Mouse (Mus musculus): ENCODE measurements around the gene Tprn. TPM values are rescaled to one million over a fixed set of nuclear protein-coding genes. Genes with fewer than 3 reads are reported as not detected.

The Tprn gene
- polyA plus RNA-seq, 1 experiment from 2014 or later: 10.0 TPM

DNA sequence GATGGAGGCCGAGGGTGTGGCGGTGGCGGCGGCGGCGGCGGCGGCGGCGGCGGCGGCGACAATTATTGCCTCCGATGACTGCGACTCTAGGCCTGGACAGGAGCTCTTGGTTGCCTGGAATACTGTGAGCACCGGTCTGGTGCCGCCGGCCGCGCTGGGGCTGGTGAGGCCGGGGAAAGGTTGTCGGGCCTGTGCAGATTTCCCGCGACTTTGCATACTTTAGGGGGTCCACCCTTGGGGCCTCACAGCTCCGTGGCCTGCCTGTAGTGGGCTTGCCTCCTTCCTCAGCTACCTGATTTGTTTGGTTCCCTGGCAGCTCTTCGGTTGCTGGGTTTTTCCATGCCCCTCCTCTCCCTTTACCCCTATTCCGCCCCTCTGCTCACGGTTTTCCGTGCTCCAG is 10.1 kb downstream of the Tprn start:
- H3K27me3 ChIP-seq: no peaks in the 10 kb centered on the region
- 1% methylated on average over 29 of the region's 29 CpGs for WGBS
- H3K4me2 ChIP-seq: peak overlapping the region; percentile 93
- no peak overlapping the region for H3K27ac ChIP-seq
- peaks cover 76% of the 10 kb centered on the region for H3K36me3 ChIP-seq (replicated peaks)
- peak overlapping the region; percentile 73 for H3K4me3 ChIP-seq (replicated peaks)
- peaks cover 30% of the 10 kb centered on the region for H3K4me1 ChIP-seq
- no peaks in the 10 kb centered on the region for H3K9me3 ChIP-seq
- peak; percentile 68; the same call in 1 of the 2 replicates for ATAC-seq (ENCODE audit: low FRiP score)
- peak overlapping the region; percentile 90 for H3K9ac ChIP-seq

DNA sequence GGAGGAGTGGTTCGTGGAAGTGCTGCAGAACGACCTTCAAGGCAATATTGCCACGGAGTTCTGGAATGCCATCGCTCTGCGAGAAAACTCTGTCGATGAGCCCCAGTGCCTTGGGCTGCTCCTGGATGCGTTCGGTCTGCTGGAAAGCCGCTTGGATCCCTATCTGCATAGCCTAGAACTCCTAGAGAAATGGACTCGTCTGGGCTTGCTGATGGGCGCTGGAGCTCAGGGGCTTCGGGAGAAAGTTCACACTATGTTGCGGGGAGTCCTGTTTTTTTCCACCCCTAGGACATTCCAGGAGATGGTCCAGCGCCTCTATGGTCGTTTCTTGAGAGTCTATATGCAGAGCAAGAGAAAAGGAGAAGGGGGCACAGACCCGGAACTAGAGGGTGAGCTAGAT is 10.6 kb downstream of the Tprn start:
- WGBS: 39% methylated on average over 16 of the region's 16 CpGs
- H3K36me3 ChIP-seq (replicated peaks): peaks cover 76% of the 10 kb centered on the region
- H3K4me3 ChIP-seq (replicated peaks): peak overlapping the region; percentile 73
- H3K4me1 ChIP-seq: peaks cover 29% of the 10 kb centered on the region
- no peak overlapping the region for H3K27ac ChIP-seq
- H3K27me3 ChIP-seq: no peaks in the 10 kb centered on the region
- peak overlapping the region; percentile 93 for H3K4me2 ChIP-seq
- peak overlapping the region; percentile 90 for H3K9ac ChIP-seq
- no peaks in the 10 kb centered on the region for H3K9me3 ChIP-seq
- no peak for ATAC-seq (ENCODE audit: low FRiP score)

DNA sequence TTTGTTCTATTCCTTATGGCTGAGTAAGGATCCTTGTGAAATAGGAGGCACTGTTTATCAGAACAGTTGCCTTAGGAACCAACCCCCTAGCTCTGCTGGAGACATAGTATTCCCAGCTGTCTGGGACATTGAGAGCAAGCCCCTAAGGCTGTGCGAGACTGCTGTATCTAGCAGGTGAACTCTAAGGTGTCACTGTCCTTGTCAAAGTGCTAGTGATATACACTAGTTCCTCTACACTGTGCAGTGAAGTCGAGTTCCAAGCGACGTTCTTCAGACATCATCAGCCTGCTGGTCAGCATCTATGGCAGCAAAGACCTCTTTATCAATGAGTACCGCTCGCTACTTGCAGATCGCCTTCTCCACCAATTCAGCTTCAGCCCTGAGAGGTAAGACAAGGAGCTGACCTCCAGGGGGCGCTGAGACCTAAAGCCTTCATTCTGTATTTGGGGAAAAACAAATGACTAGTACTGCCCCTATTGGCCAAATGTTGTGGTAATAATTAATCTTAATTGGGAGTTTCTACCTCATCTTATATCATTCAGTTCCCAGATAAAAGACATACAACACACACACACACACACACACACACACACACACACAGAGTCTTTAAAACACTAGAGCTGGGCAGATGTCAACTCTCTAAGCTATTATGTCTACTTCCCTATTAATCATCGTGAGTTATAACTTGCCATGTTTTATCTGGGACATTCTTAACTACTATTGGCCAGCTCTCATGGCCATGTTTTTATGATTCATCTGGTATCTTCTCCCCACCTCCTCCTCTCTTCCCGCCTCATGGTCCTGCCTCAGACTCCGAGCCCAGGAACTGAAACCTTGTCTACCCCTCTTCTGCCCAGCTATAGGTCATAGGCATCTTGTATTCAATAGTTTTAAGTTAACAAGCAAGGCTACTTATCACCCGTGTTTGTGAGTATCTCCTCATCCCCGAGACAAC is 16.8 kb downstream of the Tprn start:
- Histone ChIP-seq H3K9me3 (no peaks in the 10 kb centered on the region), H3K36me3 (replicated peaks) (peaks cover 96% of the 10 kb centered on the region), H3K27ac (no peak overlapping the region), H3K4me3 (replicated peaks) (no peak overlapping the region), H3K27me3 (no peaks in the 10 kb centered on the region), H3K4me2 (no peak overlapping the region), H3K4me1 (peaks cover under 1% of the 10 kb centered on the region; the same call in 1 of the 2 replicates), H3K9ac (no peak overlapping the region)
- 58% methylated on average over 13 of the region's 13 CpGs for WGBS
- 0 out of 2 replicates have a peak, but pooled peaks have one; percentile 44 for ATAC-seq (ENCODE audit: low FRiP score)

DNA sequence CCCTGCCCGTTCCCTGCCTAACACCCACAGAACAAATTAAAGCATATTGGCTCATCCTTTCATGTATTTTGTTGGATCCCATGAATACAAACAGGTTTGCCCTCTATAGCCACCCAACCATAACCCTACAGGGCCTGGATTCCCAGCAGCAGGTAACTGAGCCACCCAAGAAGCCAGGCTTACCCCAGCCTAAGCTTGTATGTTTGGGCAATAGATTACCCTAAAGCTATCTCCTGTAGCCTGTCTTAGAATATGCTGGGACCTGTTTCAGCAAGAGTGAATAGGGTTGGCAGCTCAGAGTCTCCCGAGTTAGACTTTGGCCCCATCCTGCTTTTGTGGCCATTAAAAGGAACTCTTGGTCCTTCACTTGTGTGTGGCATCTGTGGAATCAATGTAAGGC is 23.1 kb downstream of the Tprn start:
- WGBS: 92% methylated on average over 2 of the region's 2 CpGs
- peaks cover 59% of the 10 kb centered on the region for H3K36me3 ChIP-seq (replicated peaks)

DNA sequence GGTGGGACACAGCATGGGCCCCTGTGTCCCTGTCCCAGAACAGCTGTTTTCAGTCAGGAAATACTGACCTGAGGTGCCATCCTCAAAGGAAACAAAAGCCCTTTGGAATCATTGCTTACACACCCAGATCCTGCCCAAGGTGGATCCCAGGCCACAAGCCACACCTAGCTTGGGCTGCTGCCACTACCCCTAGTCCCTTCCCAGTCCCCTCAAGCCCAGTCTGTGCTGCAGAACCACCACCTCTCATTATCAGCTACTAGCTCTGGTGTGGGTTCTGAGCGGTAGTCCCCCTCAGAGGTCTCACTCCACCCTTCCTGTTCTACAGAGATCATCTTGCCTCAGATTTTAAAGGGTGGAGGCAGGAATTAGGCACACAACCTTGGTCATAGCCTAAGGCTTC is 23.9 kb downstream of the Tprn start:
- ATAC-seq (ENCODE audit: low FRiP score): no peak
- H3K4me1 ChIP-seq: 0 out of 2 replicates have a peak, but pooled peaks cover 12% of the 10 kb centered on the region
- H3K27ac ChIP-seq: no peak overlapping the region
- H3K27me3 ChIP-seq: peaks cover 48% of the 10 kb centered on the region
- H3K4me2 ChIP-seq: no peak overlapping the region
- H3K9me3 ChIP-seq: no peaks in the 10 kb centered on the region
- no peak overlapping the region for H3K4me3 ChIP-seq (replicated peaks)
- WGBS: 92% methylated on average over 1 of the region's 1 CpGs
- peaks cover 51% of the 10 kb centered on the region for H3K36me3 ChIP-seq (replicated peaks)
- H3K9ac ChIP-seq: no peak overlapping the region

More for the DNA sequence above, 23.1 kb downstream of the Tprn start:
- Histone ChIP-seq H3K9ac (no peak overlapping the region), H3K4me2 (no peak overlapping the region), H3K9me3 (no peaks in the 10 kb centered on the region), H3K4me3 (replicated peaks) (no peak overlapping the region), H3K27ac (no peak overlapping the region), H3K4me1 (0 out of 2 replicates have a peak, but pooled peaks cover 8% of the 10 kb centered on the region), H3K27me3 (peaks cover 40% of the 10 kb centered on the region)
- ATAC-seq (ENCODE audit: low FRiP score): no peak

DNA sequence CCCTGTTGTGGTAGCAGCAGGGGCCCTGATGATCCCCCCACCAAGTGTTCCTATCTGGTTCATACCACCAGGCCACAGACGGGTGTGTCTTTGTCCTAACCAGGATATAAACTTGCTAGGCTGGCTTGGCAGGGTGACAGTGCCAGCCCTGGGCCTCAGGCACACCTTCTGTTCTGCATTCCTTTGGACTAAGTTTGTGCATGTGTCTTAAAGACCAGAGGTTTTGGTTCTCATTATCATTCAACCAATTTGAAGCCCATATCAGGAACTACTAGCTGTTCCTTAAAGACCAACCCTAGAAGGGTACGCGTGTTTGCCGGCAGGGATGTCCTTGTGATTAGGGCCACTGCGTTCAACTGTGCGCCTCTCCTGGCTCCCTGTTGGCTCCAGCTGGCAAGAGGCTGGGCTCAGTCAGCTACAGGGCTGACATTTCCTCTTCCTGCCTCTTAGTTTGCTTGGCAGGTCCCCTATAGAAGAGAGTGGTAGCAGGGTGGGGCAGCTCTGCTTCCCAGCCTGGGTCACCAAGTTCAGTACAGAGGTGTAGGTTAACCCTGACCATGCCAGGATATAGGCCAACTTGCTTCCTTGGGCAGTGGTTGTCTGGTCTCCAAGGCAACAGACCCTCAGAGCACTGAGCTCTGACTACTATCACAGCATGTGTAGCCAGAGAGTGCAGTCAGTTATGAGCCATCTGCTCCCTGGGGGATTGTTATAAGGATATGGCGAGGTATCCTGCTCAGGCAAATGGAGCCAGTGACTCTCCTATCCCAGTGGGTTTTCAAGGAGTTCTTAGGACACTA is 24.6 kb downstream of the Tprn start:
- no peak for ATAC-seq (ENCODE audit: low FRiP score)
- peaks cover 13% of the 10 kb centered on the region for H3K4me1 ChIP-seq
- no peaks in the 10 kb centered on the region for H3K9me3 ChIP-seq
- peaks cover 55% of the 10 kb centered on the region for H3K27me3 ChIP-seq
- no peak overlapping the region for H3K9ac ChIP-seq
- H3K4me2 ChIP-seq: no peak overlapping the region
- no peak overlapping the region for H3K4me3 ChIP-seq (replicated peaks)
- no peak overlapping the region for H3K27ac ChIP-seq
- H3K36me3 ChIP-seq (replicated peaks): peaks cover 46% of the 10 kb centered on the region
- WGBS: 56% methylated on average over 7 of the region's 7 CpGs

DNA sequence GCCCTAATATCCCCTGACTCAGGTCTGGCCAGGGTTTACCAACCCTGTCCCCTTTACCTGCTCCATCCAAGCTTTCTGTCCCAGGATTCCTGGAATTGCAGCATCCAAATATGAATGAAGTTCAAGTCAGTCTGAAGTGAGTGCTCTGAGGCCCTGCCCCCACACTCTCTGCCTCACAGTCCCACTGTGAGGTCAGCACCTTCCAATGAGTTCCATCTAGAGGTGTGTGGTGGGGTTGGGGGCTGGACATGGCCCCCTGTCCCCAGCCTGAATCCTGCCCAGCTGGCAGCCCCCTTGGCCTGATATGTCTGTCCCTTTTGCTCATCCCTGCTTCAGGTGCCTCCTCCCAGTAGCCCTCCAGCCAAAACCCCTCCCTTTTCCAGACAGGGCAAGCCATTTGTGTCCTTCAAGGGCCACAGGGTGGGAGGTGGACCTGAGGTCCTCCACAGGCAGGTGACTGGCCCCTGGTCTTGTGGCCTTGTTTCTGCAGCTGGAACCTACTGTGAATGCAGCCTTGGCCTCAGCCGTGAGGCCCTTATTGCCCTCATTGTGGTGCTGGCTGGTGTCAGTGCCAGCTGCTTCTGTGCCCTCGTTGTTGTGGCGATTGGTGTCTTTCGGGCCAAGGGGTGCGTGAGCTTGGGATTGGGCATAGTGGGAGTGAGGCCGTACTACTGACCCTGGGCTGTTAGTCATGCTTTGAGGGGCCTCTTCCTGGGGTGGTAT is 25.7 kb downstream of the Tprn start, which contains the start of gene Tmem210:
Gene Tmem210, plus strand, starts transcription at position 219 of the 723 bp plus-strand sequence.
- Histone ChIP-seq H3K4me3 (replicated peaks) (no peak within 1 kb of the TSS), H3K4me1 (peaks cover 19% of the 10 kb centered on the region), H3K27me3 (peaks cover 66% of the 10 kb centered on the region), H3K27ac (no peak within 1 kb of the TSS), H3K9ac (no peak within 1 kb of the TSS), H3K36me3 (replicated peaks) (peaks cover 36% of the 10 kb centered on the region), H3K4me2 (no peak within 1 kb of the TSS), H3K9me3 (no peaks in the 10 kb centered on the region)
- 86% methylated on average over 6 of the region's 6 CpGs for WGBS
- no peak for ATAC-seq (ENCODE audit: low FRiP score)

DNA sequence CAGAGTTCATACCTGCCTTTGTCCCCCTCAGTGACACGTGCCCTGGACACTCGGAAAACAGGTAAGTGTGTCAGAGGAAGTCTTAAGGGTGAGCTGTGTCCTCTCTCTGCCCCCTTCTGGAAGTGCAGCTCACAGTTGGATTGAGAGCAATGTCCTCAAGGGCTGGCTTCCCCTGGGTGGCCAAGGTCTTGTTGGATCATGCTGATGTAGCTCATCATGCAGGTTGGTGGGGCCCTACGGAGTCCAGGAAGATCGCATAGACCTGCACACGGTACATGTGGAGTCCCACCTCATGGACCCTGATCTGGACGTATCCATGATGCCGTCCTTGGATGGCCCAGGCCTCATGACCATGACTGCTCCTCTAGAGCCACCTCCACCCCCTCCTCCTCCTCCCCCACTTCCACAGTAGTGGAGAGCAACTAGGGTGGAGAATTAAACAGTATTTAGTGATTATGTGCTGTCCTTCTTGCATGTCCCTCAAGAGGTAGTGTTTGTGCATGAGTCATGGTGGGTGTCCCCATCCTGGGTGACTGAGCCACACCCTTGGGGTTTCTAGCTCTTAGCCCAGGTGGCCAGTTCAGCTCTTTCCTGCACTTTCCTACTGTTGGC is 26.4 kb downstream of the Tprn start:
- H3K9ac ChIP-seq: no peak overlapping the region
- H3K4me1 ChIP-seq: peaks cover 19% of the 10 kb centered on the region
- H3K9me3 ChIP-seq: no peaks in the 10 kb centered on the region
- no peak for ATAC-seq (ENCODE audit: low FRiP score)
- H3K4me2 ChIP-seq: no peak overlapping the region
- peaks cover 29% of the 10 kb centered on the region for H3K36me3 ChIP-seq (replicated peaks)
- H3K27ac ChIP-seq: no peak overlapping the region
- 79% methylated on average over 7 of the region's 7 CpGs for WGBS
- H3K4me3 ChIP-seq (replicated peaks): no peak overlapping the region
- peaks cover 73% of the 10 kb centered on the region for H3K27me3 ChIP-seq

DNA sequence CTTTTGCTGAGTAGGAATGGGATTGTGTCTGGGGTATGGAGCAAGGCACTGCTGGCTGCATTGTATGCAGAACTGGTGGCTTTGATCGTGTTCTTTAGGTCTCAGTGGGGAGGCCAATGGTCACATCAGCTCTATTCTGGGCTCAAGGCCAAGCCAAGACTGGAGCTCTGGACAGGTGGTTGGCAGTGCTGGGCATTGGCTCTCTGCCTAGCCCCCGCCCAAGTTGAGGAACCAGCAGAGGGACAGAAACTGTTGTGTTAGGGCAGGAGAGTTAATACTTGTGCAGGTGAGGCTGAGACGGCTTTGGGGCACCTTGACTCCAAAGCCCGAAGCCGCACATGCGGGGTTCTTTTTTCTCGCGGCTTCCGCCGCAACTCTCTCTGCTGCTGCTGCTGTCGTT is 27.2 kb downstream of the Tprn start, which contains the start of gene Lrrc26:
Gene Lrrc26, plus strand, starts transcription at position 265 of the 400 bp plus-strand sequence.
- no peak within 1 kb of the TSS for H3K9ac ChIP-seq
- peak within 1 kb of the TSS; percentile 30 for H3K4me3 ChIP-seq (replicated peaks)
- 8% methylated on average over 11 of the region's 11 CpGs for WGBS

DNA sequence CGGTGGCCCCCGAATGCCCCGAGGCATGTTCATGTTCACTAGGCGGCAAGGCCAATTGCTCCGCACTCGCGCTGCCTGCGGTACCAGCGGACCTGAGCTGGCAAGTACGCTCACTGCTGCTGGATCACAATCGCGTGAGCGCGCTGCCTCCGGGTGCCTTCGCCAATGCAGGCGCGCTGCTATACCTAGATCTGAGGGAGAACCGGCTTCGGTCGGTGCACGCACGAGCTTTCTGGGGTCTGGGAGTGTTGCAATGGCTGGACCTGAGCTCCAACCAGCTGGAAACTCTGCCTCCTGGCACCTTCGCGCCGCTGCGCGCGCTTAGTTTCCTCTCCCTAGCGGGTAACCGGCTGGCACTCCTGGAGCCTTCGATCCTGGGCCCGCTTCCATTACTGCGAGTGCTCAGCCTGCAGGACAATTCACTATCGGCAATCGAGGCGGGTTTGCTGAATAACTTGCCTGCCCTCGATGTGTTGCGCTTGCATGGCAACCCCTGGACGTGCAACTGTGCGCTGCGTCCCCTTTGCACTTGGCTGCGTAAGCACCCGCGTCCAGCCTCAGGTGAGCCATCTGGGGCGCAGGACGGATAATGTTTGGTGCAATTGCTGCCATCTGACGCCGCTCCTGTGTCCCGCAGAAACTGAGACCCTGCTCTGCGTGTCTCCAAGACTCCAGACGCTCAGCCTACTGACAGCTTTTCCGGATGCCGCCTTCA is 27.8 kb downstream of the Tprn start:
- Histone ChIP-seq H3K9ac (no peak overlapping the region), H3K4me1 (peaks cover 19% of the 10 kb centered on the region), H3K27ac (no peak overlapping the region), H3K27me3 (peaks cover 87% of the 10 kb centered on the region), H3K36me3 (replicated peaks) (peaks cover 15% of the 10 kb centered on the region), H3K9me3 (no peaks in the 10 kb centered on the region), H3K4me3 (replicated peaks) (peak overlapping the region; percentile 30), H3K4me2 (peak overlapping the region; percentile 25)
- 3% methylated on average over 54 of the region's 54 CpGs for WGBS
- ATAC-seq (ENCODE audit: low FRiP score): no peak

More for the DNA sequence above, 27.2 kb downstream of the Tprn start, which contains the start of gene Lrrc26:
- ATAC-seq (ENCODE audit: low FRiP score): no peak
- Histone ChIP-seq H3K4me1 (peaks cover 19% of the 10 kb centered on the region), H3K27ac (no peak within 1 kb of the TSS), H3K4me2 (peak within 1 kb of the TSS; percentile 25), H3K27me3 (peaks cover 81% of the 10 kb centered on the region), H3K36me3 (replicated peaks) (peaks cover 21% of the 10 kb centered on the region), H3K9me3 (no peaks in the 10 kb centered on the region)

DNA sequence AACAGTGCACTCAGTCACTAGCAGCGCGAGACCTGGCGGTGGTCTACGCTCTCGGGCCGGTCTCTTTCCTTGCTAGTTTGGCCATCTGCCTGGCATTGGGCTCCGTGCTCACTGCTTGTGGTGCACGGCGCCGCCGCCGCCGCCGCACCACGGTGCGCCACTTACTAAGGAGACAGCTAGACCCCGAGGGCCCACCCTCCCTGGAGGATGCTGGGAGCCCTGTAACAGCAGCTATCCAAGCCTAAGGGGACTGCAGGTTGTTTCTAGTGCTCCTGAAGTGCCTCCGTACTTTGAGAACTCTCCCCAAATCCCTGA is 28.4 kb downstream of the Tprn start:
- ATAC-seq (ENCODE audit: low FRiP score): no peak
- Histone ChIP-seq H3K27me3 (peaks cover 92% of the 10 kb centered on the region), H3K9ac (no peak overlapping the region), H3K9me3 (no peaks in the 10 kb centered on the region), H3K4me3 (replicated peaks) (peak overlapping the region; percentile 30), H3K4me1 (peaks cover 19% of the 10 kb centered on the region), H3K36me3 (replicated peaks) (peaks cover 10% of the 10 kb centered on the region), H3K4me2 (peak overlapping the region; percentile 25), H3K27ac (no peak overlapping the region)
- 0% methylated on average over 18 of the region's 18 CpGs for WGBS
